Mouse (Mus musculus) embryo, embryonic 10.5 days (tissue): Measurements from ENCODE around the gene Cyth1.

Experiments
- DNase-seq: peaks from one replicate; pipeline ENCODE4 v3.0.0-alpha.2; 2015; ENCODE audit warnings: low spot score

Gene Cyth1

DNA sequence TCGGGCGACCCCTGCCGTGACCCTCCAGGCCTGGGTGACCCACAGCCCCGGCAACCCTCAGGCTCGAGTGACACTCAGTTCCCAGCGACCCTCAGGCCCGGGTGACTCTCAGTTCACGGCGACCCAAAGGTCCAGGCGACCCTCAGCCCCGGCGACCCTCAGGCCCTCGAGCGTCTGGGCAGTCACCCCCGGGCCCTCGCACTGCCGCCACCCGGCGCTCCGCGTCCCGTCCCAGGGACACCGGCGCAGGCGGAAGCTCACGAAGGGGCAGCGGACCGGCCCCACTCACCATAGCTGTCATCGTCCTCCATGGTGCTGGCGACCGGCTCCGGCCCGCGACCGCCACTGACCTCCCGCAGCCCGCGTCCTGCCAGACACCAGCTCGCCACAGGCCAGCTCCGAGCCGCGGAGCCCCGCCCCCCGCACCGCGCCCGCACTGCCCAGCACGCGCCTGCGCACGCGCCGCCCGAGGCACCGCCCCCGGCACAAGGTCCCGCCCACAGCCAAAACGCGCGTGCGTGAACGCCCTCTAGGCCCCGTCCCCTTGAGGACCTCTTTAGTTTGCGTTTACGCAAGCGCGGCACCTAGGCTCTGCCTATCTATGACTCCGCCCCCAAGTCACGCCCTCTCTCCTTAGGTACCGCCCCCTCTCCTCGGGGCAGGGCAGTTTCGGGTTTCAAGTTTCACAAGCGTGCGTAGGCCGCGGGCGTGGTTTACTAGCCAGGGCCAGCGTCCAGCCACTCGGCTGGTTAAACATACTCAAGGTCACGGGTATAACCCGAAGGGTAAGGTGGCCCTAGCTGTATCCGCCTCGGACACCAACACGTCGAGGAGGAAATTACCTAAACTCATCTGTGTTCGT, at the start of gene Cyth1:
TSS of gene Cyth1 (minus strand) at position 443 of the 862 bp plus-strand sequence.
- DNase-seq, result peak; percentile 100

DNA sequence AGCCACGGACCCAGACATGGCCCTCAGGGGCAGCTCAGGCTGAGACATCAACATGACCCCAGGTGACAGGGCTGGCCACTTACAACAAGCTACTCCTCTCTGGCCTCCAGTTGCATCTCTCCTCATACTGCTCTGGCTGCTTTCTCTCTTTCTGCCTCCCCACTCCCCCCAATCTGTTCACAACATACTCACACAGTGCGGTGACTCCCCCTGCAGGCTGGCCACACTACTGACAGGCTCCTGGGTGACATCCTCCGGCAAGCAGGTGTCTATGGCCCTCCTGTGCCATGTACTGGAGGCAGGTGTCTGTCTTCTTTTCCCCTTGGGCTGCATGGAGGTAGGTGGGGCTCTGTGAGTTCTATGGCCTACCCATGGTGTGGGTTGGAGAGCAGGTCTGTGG, 49.6 kb upstream of the Cyth1 start:
- no peak for DNase-seq

DNA sequence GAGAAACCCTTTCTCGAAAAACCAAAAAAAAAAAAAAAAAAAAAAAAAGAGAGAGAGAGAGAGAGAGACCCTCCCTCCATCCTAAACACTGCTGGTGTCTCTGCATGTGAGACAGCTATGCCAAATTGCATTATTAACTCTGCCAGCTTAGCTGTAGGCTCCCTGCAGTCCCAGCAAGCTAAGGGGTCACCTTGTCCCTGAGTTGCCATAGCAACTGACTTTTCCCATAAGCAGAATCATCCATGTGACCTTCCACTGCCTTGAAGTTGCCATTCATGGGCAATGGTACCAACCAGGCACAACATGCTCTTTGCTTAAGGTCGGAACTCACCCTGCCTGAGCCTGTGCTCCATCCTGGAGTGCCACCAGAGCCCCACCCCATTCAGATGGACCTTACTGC, 46.6 kb upstream of the Cyth1 start:
- no peak for DNase-seq

DNA sequence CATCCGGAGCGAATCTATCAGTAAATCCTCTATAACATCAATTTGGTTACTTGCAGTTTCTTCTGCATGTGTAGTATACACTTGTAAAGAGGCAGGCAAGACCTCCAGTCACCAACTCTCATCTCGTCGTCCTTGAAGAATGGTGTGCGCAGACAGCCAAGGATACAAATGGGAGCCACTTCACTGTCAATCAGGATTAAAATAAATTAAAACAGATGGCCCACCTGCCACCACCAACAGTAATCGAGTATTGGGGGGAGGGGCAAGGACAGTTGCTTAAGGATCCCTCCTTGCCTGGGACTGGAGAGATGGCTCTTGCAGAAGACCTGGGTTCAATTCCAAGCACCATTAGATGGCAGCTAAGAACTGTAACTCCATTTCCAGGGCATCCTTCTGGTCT, 44.3 kb upstream of the Cyth1 start:
- DNase-seq, result no peak

DNA sequence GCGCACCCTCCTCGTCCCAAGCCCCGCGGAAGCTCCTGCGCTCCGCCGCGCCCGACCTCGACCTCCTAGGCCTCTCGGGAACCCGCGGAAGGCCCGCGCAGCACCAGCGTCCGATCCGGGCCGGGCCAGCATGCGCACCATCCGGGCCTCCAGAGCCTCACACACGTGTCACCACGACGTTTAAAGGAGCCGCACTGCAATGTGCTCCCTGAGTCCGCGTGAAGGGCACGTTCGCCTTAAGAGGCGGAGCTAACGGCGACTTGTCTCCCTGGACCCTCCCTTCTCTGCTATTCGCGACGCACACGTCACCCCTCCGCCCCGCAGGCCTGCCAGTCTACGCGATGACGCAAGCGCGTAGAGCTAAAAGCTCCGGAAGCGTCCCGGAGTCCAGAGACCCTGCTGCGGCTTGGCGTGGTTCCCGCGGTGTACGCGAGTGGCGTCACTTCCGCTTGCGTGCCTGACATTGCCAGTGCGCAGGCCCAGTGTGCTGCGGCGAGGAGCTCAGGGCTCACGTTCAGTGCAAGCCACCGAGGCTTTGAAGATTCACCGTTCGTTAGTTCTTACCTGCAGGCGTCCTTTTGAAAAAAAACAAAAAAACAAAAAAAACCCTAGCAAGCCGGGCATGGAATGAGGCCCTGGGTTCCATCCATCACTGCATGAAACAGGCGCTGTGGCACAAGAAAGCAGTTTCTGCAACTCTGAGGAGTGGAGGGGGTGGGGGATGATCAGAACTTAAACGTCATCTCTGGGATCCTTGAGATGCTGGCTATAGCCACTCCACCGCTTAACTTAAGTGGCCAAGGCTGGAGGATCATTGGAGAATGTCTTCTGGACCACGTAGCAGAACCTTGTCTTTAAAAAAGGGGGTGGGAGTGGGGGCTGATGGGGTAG, 41.9 kb upstream of the Cyth1 start, which contains the start of gene Usp36:
TSS of gene Usp36 (minus strand) at position 246 of the 891 bp plus-strand sequence.
- peak; percentile 100 for DNase-seq

DNA sequence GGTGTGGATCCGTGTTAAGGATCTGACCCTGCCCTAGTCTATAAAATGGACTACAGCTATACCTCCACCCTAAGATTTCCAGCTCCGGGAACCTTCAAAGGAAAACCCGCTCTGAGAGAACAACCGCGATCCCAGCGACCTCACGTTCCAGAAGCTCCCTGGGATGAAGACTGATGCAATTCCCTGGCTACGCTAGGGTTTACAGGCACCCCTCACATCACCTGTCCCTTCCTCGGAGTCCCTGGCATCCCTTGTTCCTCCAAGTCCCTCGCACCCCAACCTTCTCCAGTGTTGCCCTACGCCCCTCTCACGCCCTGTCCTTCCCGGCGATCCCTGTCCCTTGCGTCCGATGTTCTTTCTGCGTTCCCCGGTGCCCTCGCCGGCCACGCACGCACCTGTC, 41.2 kb upstream of the Cyth1 start:
- DNase-seq, result peak; percentile 49

DNA sequence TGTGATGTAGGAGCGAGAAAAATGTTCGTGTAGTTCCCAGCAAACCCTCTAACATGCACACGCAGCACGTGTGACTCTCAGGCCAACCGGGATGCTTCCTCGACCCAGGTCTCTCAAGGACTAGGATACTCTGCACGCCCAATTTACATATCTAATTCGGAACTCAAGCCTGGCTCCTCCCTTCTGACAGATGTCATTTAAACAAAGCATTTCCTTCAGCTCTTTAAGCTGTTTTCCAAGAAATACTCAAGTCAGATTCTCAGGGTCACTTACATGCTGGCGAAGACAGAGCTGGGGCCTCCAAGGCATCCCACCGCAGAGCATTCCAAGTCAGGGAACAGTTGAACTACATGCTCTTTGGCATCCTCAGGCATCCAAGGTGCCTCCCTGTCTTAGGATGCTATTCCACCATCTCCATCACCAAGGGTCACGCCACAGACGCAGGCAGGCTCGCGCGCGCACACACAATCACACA, 40.7 kb upstream of the Cyth1 start:
- DNase-seq, result peak; percentile 61

DNA sequence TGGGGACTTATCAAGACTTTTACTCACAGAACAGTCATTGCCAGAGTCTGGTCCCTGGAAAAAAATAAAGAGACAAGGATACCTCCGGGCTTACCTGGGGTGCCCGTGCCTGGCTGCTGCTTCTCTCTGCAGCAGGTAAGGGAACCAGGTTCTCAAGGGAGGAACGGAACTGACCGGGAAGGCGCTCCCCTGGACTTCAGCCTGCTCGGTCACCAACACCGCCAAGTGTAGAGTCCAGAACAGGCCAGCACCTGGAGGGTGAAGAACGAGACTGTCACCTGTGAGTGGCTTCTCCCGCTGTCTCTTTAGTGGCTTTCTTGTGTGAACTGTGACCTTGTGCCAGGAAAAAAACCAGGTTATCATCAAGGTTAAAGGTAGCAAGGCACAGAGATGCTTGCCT, 39.2 kb upstream of the Cyth1 start:
- DNase-seq, result no peak

DNA sequence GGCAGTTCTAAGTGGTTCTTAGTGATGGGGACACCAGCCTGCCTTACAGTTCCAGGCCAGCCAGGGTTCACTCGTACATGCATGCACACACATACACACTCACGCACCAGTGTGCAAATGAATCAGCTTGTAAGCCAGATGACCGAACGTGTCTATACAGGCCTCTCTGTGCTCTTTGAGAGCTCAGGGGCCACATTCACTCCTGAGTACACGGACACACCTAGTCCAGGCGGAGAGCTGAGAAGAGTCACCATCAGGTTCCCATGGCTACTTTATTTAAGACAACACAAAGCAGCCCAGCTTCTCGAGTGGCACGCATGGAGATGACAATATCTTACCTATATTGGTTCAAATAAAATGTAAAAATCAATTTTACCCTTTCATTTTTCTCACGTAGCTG, 38.0 kb upstream of the Cyth1 start:
- no peak for DNase-seq

DNA sequence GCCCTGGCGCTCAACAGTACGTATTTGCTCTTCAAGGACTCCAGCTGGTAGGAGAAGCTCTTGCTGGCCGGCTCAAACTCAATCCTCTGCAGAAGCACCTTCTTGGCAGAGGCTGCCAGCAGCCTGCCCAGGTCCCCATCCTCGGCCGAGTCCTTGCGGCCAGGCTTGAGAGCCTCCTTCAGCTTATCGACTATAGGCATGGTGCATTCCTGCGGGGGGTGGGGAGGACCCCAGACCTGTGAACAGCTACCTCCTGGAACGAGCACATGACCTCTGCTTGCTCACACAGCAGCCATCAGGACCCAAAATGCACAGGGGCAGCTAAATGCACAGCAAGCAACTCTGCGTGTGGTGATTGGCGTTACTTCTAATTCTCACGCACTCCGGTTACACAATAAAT, 37.4 kb upstream of the Cyth1 start:
- DNase-seq, result no peak

DNA sequence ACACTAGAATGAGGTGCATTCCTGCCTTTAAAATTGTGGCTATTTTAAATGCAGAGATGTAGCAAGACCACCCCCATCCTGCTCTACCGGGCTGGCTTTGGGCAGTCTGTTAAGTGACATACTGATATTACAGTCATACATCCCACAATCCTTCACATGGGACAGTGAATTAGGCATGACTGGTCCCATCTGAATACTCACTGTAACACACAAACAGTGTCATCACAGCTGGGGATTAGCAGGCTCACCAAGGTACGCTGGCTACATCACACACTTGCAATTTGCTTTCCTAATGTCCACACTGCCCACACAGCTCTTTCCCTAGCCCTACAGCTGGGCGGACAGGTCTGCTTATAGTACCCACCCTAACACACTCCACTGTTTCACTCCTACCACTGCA, 31.8 kb upstream of the Cyth1 start:
- DNase-seq, result no peak

DNA sequence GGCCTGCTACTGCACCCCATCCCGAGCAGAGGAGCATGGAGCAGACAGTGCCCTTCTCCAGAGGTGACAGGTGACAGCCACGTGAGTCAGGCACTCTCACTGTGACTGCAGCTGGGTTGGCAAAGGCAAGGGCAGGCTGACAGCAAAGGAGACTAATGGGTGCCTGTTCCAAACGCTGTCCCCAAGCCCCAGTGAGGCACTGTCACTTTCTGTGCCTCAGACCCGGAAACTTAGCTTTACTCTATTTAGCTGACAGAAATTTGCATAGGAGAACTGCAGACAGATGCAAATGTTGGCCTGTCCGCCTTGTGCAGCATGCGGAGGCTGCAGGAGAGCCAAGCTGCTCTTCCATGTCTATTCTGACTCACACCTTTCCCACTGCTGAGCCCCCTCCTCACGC, 27.9 kb upstream of the Cyth1 start:
- no peak for DNase-seq

DNA sequence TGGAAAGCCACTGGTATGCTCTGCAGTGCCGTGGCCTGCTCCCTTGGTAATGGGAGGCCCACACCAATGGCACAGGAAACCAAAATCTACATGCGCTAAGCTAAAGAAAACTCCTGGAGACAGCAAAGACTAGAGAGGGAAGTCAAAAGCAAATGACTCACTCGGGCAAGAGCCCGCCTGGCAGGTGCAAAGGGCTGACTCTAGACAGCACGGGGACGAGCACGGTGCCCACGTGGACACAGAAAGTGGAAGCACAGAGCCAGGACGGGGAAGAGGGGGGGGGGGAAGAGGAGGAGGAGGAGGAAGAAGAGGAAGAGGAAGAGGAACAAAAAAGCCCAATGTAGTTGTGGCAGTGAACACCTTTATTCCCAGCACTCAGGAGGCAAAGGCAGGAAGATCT, 26.7 kb upstream of the Cyth1 start:
- DNase-seq, result no peak

DNA sequence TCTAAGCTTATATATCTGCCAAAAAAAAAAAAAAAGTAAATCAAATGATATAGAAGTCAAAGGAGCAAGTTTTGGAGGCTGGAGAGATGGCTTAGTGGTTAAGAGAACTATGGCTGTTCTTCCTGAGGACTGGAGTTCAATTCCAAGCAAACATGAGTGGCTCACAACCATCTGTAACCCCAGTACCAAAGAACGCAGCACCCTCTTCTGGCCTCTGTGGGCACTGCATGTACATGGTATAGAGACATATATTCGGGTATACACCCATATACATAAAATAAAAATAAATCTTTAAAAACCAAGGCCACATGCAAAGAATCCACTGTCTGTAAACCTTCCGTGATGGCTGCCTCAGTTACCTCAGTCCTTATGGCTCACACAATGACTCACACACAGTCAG, 21.4 kb upstream of the Cyth1 start:
- peak; percentile 51 for DNase-seq

DNA sequence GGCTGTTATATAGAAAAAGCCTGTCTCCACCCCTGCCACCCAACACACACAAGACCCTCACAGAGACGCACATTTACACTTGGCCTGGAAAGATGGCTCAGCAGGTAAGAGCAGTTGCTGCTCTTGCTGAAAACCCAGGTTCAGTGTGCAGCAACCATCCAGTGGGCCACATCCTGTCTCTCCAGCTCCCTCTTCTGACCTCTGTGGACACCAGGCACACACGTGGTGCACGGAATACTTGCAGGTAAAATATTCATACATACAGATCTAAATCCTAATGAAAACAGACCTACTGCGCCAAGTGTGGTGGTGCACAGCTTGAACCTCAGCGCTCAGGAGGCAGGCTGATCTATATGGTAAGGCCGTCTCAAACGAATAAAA, 18.3 kb upstream of the Cyth1 start:
- DNase-seq, result no peak

DNA sequence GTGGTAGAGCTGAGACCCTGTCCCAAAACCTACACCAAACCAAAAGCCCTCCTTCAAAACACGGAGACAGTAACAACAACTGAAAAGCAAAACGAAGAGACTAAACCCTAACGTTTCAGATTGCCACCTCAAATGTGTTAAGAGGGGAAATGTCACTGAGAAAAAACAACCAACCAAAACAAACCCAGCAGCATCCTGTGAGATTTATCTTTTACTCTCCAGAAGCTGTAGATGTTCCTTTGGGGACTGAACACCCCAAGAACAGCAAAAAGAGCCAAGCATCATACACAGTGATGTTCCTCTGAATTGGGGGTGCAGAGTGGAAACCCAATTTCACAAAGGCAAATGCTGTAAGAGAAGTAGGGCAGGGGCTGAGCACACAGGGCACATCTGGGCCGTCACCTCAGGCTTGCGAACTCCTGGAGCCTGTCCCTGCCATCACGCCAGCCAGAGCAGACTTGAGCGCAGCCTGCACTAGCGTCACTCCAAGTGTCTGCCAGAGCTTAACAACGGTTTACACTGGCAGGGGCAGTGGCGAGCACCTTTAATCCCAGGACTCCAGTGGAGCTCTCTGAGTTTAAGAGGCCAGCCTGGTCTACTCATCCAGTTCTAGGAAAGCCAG, 17.8 kb upstream of the Cyth1 start:
- no peak for DNase-seq

DNA sequence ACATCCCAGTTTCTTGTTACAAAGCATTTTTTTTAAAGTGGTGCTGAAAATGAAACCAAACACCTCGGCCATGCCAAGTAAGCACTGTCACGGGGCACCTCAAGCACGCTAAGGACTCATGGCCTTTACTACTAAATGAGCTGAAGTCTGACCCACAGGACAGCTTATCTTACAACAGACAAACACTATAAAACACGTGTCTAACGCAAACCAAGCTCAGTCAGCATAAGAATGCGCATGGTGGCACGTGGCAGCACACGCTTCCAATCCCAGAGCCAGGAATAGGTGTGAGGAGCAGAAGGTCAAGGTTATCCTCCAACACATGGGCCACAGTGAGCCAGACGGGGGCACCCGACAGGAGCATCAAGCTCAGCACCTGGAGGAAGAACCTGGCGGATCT, 17.2 kb upstream of the Cyth1 start:
- no peak for DNase-seq

DNA sequence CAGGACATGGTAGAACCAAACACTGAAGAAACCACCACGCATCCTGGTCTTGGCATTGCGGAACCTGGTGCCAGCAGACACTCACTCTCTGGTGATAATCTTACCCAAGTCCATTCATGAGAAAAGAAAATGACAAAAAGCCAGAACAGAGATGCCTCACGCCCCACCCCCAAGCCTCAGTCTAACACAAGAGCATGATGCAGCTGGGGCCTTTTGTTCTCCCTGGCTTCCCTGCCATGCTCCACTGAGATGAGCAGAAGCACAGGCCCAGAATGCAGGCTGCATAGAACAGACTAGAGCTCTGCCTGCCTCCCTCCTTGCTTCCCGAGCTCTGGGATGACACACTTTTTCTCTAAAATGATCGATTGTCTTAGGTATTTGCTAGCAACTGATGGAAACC, 14.8 kb upstream of the Cyth1 start:
- no peak for DNase-seq

DNA sequence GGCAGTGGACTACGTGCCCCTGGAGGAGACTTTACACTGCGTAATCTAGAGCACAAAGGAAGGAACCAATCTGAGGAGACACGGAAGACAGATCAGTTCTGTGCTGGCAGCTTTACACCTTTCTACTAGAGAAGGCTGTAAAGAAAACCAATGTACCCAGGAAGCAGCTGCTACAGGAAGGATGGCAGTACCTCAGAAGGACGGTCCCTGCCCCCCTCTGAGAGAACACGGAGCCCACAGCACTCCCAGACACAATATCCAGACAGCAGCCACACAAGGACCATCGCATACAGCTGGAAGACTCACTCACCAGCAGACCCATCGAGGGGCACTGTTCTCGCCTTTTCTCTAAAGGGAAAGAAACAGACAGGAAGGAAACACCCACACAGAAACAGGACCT, 11.7 kb upstream of the Cyth1 start:
- no peak for DNase-seq

DNA sequence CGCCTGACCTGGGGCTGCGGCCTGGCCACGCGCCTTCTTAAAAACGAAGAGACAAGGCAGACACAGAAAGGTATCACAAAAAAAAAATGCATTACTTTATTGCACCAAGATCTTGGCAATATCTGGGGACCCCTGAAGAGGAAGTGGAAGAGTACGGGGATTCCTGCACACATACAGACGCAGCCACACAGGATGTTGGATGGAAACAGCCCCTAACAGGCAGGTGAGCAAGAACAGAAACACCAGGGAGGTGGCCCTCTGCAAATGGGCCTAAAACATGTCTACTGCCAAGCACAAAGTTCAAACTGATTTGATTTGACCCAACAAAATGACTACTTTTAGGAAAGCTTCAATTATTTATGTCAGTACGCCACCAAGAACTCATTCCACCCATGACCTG, 11.2 kb upstream of the Cyth1 start:
- DNase-seq, result no peak

DNA sequence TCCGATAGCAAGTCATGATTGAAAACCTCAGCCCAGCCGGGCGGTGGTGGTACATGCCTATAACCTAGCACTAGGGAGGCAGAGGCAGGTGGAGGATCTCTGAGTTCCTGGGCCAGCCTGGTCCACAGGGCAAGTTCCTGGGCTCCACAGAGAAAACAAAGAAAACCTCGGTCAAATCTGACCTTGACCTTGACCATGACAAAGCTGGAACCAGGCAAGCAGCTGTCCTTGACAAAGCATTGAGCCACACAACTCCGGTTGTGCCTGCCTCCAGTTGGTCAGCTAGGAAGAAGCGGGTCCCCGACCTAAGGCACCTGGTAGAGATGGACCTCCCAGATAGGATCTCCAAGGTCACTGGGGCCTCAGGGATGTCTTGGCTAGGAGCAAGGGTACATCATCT, 8.0 kb upstream of the Cyth1 start:
- DNase-seq, result no peak

DNA sequence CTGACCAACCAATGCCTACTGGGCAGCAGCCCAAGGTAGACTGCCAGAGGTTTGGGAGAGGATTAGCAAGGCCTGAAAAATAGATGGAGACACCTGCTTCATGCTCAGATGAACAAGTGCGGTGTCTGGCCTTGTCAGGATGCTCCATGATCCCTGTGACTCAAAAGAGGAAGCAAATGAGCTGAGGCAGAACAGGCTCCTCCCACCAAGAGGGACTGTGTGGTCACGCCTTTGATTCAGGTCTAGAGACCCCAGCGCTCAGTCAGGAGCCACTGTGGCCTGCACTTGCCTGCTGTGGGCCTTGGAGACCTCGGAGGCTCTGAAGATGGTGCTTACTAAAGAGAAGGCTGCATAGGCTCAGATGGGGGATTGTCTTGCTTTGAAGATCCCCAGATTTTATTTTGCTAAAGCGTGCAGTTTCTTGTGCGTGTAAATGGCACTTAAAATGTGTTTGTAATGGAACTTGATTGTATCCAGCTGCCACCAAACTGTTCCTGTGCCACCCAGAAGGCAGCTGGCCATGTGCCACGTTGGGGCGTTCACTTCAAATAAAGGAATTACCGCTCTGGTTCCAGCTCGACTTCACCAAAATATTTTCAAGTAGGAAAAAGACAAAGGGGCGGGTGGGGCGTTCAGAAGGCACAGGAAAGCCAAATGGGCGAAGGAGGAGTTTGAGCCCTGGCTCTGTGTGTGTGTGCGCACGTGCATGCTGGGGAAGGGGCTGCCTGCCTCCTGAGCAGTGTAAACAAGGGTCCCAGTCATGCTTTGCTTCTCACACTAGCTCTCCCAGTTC, 6.0 kb upstream of the Cyth1 start:
- DNase-seq, result no peak
